Mouse (Mus musculus): ENCODE results near the gene Alg9. TPM values are rescaled to one million over a fixed set of nuclear protein-coding genes. Genes with fewer than 3 reads are reported as not detected.

Alg9 gene
- 12.5 and 18.0 TPM in 2 replicates for polyA plus RNA-seq (2012)

- TF ChIP-seq GATA1 (IDR thresholded peaks at IDR 0.05; ENCODE audit: low read length), result no peak
Observed at GRCm38 (mm10) chr9:50774991-50775612, at the start of gene Alg9, which contains the start of gene 1110032A03Rik. Gene Alg9, plus strand, starts transcription at chr9:50775019. Gene 1110032A03Rik, minus strand, starts transcription at chr9:50775520.

- TF ChIP-seq GATA1 (IDR thresholded peaks at IDR 0.05; ENCODE audit: low read length), result no peak
Observed at GRCm38 (mm10) chr9:50725921-50726590, 48.8 kb upstream of the Alg9 start.

- no peak for TF ChIP-seq GATA1 (IDR thresholded peaks at IDR 0.05; ENCODE audit: low read length)
Observed at GRCm38 (mm10) chr9:50727171-50727924, 47.5 kb upstream of the Alg9 start.

- no peak for TF ChIP-seq GATA1 (IDR thresholded peaks at IDR 0.05; ENCODE audit: low read length)
Observed at GRCm38 (mm10) chr9:50727925-50728651, 46.7 kb upstream of the Alg9 start.

- TF ChIP-seq GATA1 (IDR thresholded peaks at IDR 0.05; ENCODE audit: low read length), result no peak
Observed at GRCm38 (mm10) chr9:50729600-50729999, 45.2 kb upstream of the Alg9 start.

DNA sequence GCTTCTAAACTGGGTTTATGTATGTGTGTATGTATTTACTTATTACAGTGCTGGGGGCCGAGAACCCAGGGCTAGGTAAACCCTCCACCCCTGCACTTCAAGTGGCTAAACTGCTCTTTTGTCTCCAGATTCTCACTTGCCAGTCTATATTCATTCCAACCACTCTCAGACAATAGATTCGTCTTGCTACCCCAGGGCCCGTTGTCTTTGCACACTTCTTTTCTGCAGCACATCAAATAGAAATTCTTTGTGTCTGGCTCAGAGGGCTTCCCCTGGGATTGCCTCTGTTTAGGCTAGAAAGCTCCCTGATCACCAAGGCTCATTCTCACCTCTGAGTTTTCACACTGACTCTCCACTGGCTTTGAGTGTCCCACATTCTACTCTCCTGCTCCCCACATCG, 42.3 kb upstream of the Alg9 start:
- TF ChIP-seq GATA1 (IDR thresholded peaks at IDR 0.05; ENCODE audit: low read length), result no peak

- no peak for TF ChIP-seq GATA1 (IDR thresholded peaks at IDR 0.05; ENCODE audit: low read length)
Observed at GRCm38 (mm10) chr9:50734989-50735388, 39.8 kb upstream of the Alg9 start.

DNA sequence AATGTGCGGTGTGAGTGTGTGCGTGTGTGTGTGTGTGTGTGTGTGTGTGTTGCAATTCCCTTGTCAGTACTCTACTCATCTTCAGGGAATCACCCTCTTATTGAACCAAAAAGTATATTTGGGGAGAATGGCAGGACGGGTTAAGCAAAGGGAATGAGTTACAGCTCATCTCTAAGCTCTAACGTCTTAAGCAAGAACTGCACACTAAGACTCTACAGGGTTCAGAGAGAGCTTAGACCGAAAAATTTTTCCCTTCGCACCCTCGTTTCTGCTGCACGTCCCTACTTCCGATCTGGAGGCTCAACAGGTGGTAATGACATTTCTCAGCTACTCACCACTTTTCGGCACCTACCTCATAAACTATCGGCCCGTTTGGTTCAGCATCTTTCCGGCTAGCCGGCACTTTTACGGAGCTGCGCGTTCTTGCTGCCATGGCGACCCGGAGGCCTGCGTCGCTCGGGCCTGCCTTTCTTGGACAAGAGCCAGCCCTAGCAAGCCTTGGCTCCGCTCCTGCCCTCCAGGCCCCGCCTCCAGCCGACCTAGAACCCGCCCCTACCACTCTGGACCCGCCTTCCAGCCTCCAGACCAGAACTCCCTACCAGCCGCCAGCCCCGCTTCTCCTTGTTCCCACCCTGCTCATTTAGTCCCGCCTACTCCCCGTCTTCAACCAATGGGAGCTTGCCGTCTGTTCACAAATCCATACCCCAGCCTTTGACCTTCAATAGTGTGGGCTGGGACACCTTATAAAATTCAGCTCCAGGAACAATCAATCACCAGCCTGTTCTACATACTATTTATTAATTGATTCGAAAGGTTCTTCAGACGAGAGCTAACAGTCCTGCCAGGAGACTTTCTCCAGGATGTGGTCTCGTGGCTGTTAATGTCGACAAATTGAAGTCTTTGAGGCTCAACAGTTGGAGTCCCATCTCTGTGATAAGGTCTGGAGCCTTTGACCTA, 35.6 kb upstream of the Alg9 start, which contains the start of gene Dixdc1:
Gene Dixdc1, minus strand, starts transcription at position 604 of the 957 bp plus-strand sequence.
- TF ChIP-seq GATA1 (IDR thresholded peaks at IDR 0.05; ENCODE audit: low read length), result no peak

- TF ChIP-seq GATA1 (IDR thresholded peaks at IDR 0.05; ENCODE audit: low read length), result no peak
Observed at GRCm38 (mm10) chr9:50740867-50741784, 33.7 kb upstream of the Alg9 start.

DNA sequence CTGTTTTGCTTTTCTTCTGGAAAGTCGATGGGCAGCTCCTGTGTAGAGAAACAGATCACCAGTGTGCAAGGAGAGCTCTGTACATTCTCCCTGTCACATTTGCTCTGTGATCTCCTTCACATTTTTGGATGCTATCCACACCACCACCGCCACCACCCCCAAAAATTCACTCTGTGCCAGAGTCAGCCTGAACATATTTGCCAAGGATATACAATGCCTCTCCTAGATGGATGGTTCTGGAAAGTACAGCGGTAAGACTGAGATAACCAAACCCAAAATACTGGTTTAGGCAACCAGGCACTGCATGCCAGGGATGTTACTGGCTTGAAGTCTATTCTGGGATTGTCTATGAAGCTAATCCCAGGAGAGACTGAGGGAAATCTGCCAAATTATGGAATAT, 32.6 kb upstream of the Alg9 start:
- no peak for TF ChIP-seq GATA1 (IDR thresholded peaks at IDR 0.05; ENCODE audit: low read length)

DNA sequence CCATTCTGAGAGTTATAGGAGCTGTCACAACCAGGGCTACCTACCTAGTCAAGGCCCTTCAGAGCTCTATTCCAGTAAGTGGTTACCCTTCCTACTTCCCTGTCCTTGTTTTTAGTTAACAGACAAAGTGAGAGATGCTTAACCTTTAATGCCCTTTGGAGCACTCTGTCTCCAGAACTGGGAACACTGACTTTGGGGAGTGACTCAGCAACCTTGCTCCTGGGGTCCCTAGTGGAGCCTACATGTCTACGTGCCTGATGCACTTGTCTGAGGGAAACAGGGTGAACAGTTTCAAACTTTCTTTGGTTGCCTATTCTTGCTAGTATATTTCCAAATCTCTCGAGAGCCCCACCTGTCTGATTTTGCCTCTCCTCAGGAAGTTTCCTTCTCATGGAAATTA, 32.1 kb upstream of the Alg9 start:
- no peak for TF ChIP-seq GATA1 (IDR thresholded peaks at IDR 0.05; ENCODE audit: low read length)

DNA sequence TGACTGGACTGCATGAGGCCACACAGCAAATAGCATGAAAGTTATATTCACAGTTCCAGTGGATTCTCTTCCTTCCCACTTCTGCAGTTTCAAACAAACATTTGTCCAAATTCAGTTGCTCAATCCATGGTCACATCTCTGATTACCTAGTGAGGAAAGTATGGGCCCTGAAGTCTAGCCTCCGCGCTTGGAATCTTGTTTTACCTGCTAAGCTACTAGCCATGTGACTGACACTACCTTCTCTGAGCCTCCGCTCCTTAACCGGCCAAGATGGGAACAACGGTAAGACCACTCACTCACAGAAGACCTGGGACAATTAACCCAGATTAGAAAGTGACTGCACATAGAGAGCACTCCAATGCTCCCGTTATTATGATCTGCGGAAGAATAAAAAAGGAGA, 29.0 kb upstream of the Alg9 start:
- no peak for TF ChIP-seq GATA1 (IDR thresholded peaks at IDR 0.05; ENCODE audit: low read length)

GRCm38 (mm10) chr9:50746214-50746677, 28.6 kb upstream of the Alg9 start, which contains the start of gene 2310030G06Rik:
Gene 2310030G06Rik, minus strand, starts transcription at chr9:50746536.
- TF ChIP-seq GATA1 (IDR thresholded peaks at IDR 0.05; ENCODE audit: low read length), result no peak

Data from G1E-ER4 (cell line).